Mouse (Mus musculus) intestine, embryonic 14.5 days (tissue): ENCODE results near the gene Pdpr. TPM values are rescaled to one million over a fixed set of nuclear protein-coding genes. Genes with fewer than 3 reads are reported as not detected.
A peak's percentile ranks its signal among the peaks of the same experiment; 100 is the strongest.
"Not testable (repeated sequence)": the region's sequence is repeated elsewhere in the genome, so short reads cannot be mapped to it uniquely, and the experiment has no call there.

Source experiments
- ATAC-seq: fragments of 200-750 bp; cut with Nextera tagmentation; replicated peaks from 2 replicates; pipeline ENCODE4 v1.8.0; 2017; ENCODE audit warnings: low read depth, moderate number of reproducible peaks, moderate TSS enrichment, moderate library complexity; ENCODE audit not compliant: low FRiP score, low TSS enrichment
- DNase-seq: peaks from one replicate; pipeline ENCODE4 v3.0.0-alpha.2; 2018; ENCODE audit warnings: low spot score
- H3K27ac ChIP-seq: fragments of 300-500 bp; sonication (generic); 2 replicates; pipeline ENCODE4 v1.5.1; 2014; ENCODE audit warnings: low read depth, mild to moderate bottlenecking, control low read depth
- H3K27me3 ChIP-seq: fragments of 300-500 bp; sonication (generic); replicated peaks from 2 replicates; pipeline ENCODE4 v1.6.1; 2014; ENCODE audit warnings: low read length, control low read depth; ENCODE audit not compliant: control insufficient read depth, insufficient read depth
- H3K36me3 ChIP-seq: fragments of 300-500 bp; sonication (generic); 2 replicates; pipeline ENCODE4 v1.6.1; 2014; ENCODE audit warnings: low read length, control low read depth; ENCODE audit not compliant: control insufficient read depth, insufficient read depth
- H3K4me1 ChIP-seq: fragments of 300-500 bp; sonication (generic); replicated peaks from 2 replicates; pipeline ENCODE4 v1.6.1; 2014; ENCODE audit warnings: low read length, control low read depth, mixed read lengths; ENCODE audit not compliant: control insufficient read depth, insufficient read depth
- H3K4me2 ChIP-seq: fragments of 300-500 bp; sonication (generic); 2 replicates; pipeline ENCODE4 v1.6.1; 2014; ENCODE audit warnings: low read length
- H3K4me3 ChIP-seq: fragments of 300-500 bp; sonication (generic); 2 replicates; pipeline ENCODE4 v1.5.1; 2014; ENCODE audit warnings: low read depth, low read length, control low read depth, mixed read lengths
- H3K9ac ChIP-seq: fragments of 300-500 bp; sonication (generic); 2 replicates; pipeline ENCODE4 v1.6.1; 2014; ENCODE audit warnings: mild to moderate bottlenecking, low read length
- H3K9me3 ChIP-seq: fragments of 300-500 bp; sonication (generic); 2 replicates; pipeline ENCODE4 v1.6.1; 2016; ENCODE audit warnings: low read length, control low read depth; ENCODE audit not compliant: control insufficient read depth
- WGBS: fragments of 180-500 bp; shearing (Covaris S2); extraction: QIAGEN DNeasy Blood & Tissue Kit; methylation state at CpG from one replicate; pipeline ENCODE4 v1.1.7; 2014; 5-methylcytosine and 5-hydroxymethylcytosine counted together
- polyA plus RNA-seq: library from polyadenylated mRNA; unstranded; fragments of >200 nt; fragmentation: Nextera tagmentation; extraction: Ambion mirVana; gene quantifications from 2 replicates; pipeline ENCODE4 v1.2.1, GENCODE M21; 2014

Gene Pdpr
- polyA plus RNA-seq, 1 experiment from 2014 or later, result 6.3 TPM

DNA sequence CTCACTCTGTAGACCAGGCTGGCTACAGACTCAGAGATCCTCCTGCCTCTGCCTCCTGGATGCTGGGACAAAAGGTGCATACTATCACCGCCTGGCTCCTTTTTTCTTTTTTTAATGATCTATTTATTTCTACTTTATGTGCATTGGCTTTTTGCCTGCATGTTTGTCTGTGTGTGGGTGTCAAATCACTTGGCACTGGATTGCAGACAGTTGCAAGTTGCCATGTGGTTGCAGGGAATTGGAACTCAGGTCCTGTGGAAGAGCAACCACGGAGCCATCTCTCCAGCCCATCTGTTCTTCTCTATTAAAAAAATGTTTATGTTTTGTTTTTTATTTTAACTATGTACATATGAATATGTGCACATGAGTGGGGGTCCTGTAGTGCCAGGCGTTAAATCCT is 25.1 kb downstream of the Pdpr start:
- no peak overlapping the region for H3K27ac ChIP-seq
- H3K27me3 ChIP-seq, result no peaks in the 10 kb centered on the region
- no peak overlapping the region for H3K9ac ChIP-seq
- WGBS, result 96% methylated on average over 3 of the region's 3 CpGs
- ATAC-seq (no peak), DNase-seq (no peak)
- no peak overlapping the region for H3K4me3 ChIP-seq
- H3K4me2 ChIP-seq, result no peak overlapping the region
- peaks cover 74% of the 10 kb centered on the region for H3K36me3 ChIP-seq
- no peaks in the 10 kb centered on the region for H3K4me1 ChIP-seq
- H3K9me3 ChIP-seq, result no peaks in the 10 kb centered on the region

- DNase-seq (no peak), ATAC-seq (no peak)
- Histone ChIP-seq H3K9ac (no peak overlapping the region), H3K36me3 (peaks cover 87% of the 10 kb centered on the region), H3K27ac (no peak overlapping the region), H3K27me3 (no peaks in the 10 kb centered on the region), H3K4me2 (no peak overlapping the region), H3K4me3 (no peak overlapping the region), H3K9me3 (no peaks in the 10 kb centered on the region), H3K4me1 (no peaks in the 10 kb centered on the region)
- WGBS, result 92% methylated on average over 2 of the region's 2 CpGs
Observed at GRCm38 (mm10) chr8:111130756-111131155, 36.3 kb downstream of the Pdpr start.

- no peak overlapping the region for H3K4me3 ChIP-seq
- no peaks in the 10 kb centered on the region for H3K9me3 ChIP-seq
- no peaks in the 10 kb centered on the region for H3K27me3 ChIP-seq
- H3K9ac ChIP-seq, result no peak overlapping the region
- peaks cover 15% of the 10 kb centered on the region; the same call in 1 of the 2 replicates for H3K36me3 ChIP-seq
- H3K27ac ChIP-seq, result no peak overlapping the region
- DNase-seq (no peak), ATAC-seq (no peak)
- no peak overlapping the region for H3K4me2 ChIP-seq
- no peaks in the 10 kb centered on the region for H3K4me1 ChIP-seq
Observed at GRCm38 (mm10) chr8:111142521-111142920, 48.1 kb downstream of the Pdpr start.

DNA sequence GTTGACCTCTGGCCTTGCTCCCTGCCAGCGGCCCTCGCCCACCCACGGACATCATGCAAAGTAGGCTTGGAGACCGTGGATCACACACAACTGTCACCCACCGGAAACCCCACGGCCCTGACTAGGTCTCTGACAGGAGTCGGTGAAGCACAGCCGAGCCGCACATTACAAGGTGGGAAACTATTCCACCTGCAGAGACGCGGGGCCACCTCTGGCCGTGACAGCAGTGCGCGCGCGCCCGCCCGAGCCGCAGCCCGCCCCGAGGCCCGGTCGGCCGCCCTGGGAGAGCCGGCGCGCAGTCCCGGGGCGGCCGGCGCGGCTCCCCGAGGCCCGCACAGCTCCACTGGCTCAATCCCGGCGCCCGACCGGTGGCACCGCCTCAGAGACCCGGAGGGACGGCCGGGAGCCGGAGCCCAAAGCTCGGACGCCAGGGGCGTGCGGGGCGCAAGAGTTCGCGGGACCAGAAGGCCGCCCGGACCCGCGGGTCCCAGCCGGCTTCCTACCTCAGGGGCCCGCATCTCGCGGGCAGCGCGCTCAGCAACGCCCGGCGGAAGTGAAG is 50.5 kb downstream of the Pdpr start:
- H3K4me3 ChIP-seq, result peak overlapping the region; percentile 51
- H3K4me2 ChIP-seq, result peak overlapping the region; percentile 74
- H3K9me3 ChIP-seq, H3K27me3 ChIP-seq, H3K4me1 ChIP-seq, H3K27ac ChIP-seq, H3K36me3 ChIP-seq: not testable (repeated sequence)
- peak; percentile 77 for DNase-seq
- peak; percentile 71 for ATAC-seq
- H3K9ac ChIP-seq, result peak overlapping the region; percentile 47
- under 1% methylated on average over 40 of the region's 63 CpGs for WGBS

- not testable (repeated sequence) for H3K9me3 ChIP-seq, H3K27ac ChIP-seq, H3K27me3 ChIP-seq, H3K4me1 ChIP-seq, H3K36me3 ChIP-seq
- WGBS, result under 1% methylated on average over 40 of the region's 74 CpGs
- DNase-seq, result peak; percentile 95
- peak overlapping the region; percentile 62 for H3K4me2 ChIP-seq
- peak overlapping the region; percentile 47 for H3K9ac ChIP-seq
- peak overlapping the region; percentile 51 for H3K4me3 ChIP-seq
- ATAC-seq, result peak; percentile 93
Observed at GRCm38 (mm10) chr8:111145460-111146012, 51.1 kb downstream of the Pdpr start.

- H3K27ac ChIP-seq, result no peak overlapping the region
- H3K4me3 ChIP-seq, result no peak overlapping the region
- no peak overlapping the region for H3K4me2 ChIP-seq
- no peak overlapping the region for H3K9ac ChIP-seq
- H3K9me3 ChIP-seq, result no peaks in the 10 kb centered on the region
- no peak for DNase-seq
- 0 out of 2 replicates have a peak, but pooled peaks have one; percentile 27 for ATAC-seq
- H3K36me3 ChIP-seq, result peaks cover 73% of the 10 kb centered on the region
- no peaks in the 10 kb centered on the region for H3K4me1 ChIP-seq
- 75% methylated on average over 8 of the region's 8 CpGs for WGBS
- H3K27me3 ChIP-seq, result no peaks in the 10 kb centered on the region
Observed at GRCm38 (mm10) chr8:111155721-111156436, 61.4 kb downstream of the Pdpr start.

DNA sequence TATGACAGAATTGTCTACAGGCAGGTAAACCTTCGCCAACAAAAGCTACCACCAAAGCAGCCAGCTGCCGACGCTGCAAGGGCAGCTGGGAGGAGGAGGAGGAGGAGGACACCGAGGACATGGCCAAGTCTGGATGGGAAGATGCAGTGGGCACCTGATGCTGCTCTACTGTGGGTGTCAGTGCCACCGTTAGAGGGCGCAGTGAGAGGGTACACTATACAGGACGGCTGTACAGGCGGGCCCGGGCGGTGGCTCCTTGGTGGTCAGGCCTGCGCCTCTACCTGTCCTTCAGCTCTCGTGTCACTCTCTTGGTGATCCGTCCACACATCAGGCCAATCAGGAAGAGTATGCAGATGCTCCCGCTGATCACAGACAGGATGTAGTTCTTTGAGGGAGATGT is 63.2 kb downstream of the Pdpr start:
- H3K36me3 ChIP-seq, result peaks cover 91% of the 10 kb centered on the region
- peak; percentile 65 for DNase-seq
- WGBS, result 60% methylated on average over 14 of the region's 14 CpGs

DNA sequence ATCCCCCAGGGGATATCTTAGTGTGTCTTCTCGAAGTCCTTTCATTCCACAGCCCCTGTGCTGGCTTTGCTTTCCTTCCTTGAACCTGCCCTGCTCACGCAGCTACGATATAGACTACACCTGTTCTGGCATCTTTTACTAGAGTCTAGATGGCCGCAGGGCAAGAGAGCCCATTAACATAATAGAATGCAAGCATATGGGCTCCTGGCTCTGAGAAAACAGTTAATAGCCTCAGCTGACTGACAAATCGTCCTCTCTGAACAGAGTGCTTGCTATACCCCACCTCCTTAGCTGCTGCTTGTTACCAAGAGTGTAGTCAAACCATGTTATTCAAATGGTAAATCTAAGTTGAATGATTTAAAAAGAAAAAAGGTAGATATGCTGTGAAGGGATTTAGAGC is 77.2 kb downstream of the Pdpr start:
- Histone ChIP-seq H3K4me2 (no peak overlapping the region), H3K9ac (no peak overlapping the region), H3K27ac (no peak overlapping the region), H3K27me3 (no peaks in the 10 kb centered on the region), H3K36me3 (peaks cover 90% of the 10 kb centered on the region), H3K4me1 (no peaks in the 10 kb centered on the region), H3K4me3 (no peak overlapping the region), H3K9me3 (no peaks in the 10 kb centered on the region)
- DNase-seq (no peak), ATAC-seq (no peak)
- 85% methylated on average over 5 of the region's 5 CpGs for WGBS

More for the DNA sequence above, 63.2 kb downstream of the Pdpr start:
- Histone ChIP-seq H3K4me2 (no peak overlapping the region), H3K9ac (no peak overlapping the region), H3K27ac (no peak overlapping the region), H3K4me1 (no peaks in the 10 kb centered on the region), H3K27me3 (no peaks in the 10 kb centered on the region), H3K4me3 (no peak overlapping the region), H3K9me3 (no peaks in the 10 kb centered on the region)
- ATAC-seq, result peak; percentile 68; the same call in 1 of the 2 replicates
